Mouse (Mus musculus) liver, embryonic 14.5 days (tissue): ENCODE measurements around the gene Rbms2. TPM values are rescaled to one million over a fixed set of nuclear protein-coding genes. Genes with fewer than 3 reads are reported as not detected.

Source experiments
- ATAC-seq: fragments of 200-750 bp; cut with Nextera tagmentation; 2 replicates; pipeline ENCODE4 v1.8.0; 2017; ENCODE audit warnings: moderate number of reproducible peaks, mild to moderate bottlenecking, moderate library complexity; ENCODE audit not compliant: insufficient read depth
- DNase-seq, 3 experiments: peaks; one replicate each; pipeline ENCODE4 v3.0.0-alpha.2; 2012 to 2013; ENCODE audit warnings: low read depth in 3 of 3, low spot score in 3 of 3
- H3K27ac ChIP-seq: fragments of 300-500 bp; sonication (generic); 2 replicates; pipeline ENCODE4 v1.5.1; 2014; ENCODE audit warnings: moderate library complexity, mild to moderate bottlenecking, control low read depth, inconsistent platforms
- H3K27me3 ChIP-seq: fragments of 300-500 bp; sonication (generic); 2 replicates; pipeline ENCODE4 v1.6.1; 2014; ENCODE audit warnings: mild to moderate bottlenecking, low read length, moderate library complexity; ENCODE audit not compliant: control insufficient read depth, insufficient read depth
- H3K36me3 ChIP-seq: fragments of 300-500 bp; sonication (generic); replicated peaks from 2 replicates; pipeline ENCODE4 v1.6.1; 2014; ENCODE audit warnings: low read depth; ENCODE audit not compliant: control insufficient read depth, insufficient read depth
- H3K4me1 ChIP-seq, 2 experiments: fragments of 200-500 bp in 1 of 2; fragments of 300-500 bp in 1 of 2; sonication (generic) in 1 of 2; replicated peaks; 2 replicates each; pipeline ENCODE4 v1.6.1; 2012 to 2014; ENCODE audit warnings: antibody characterized with exemption in 1 of 2, inconsistent platforms in 1 of 2, low read length in 1 of 2; ENCODE audit not compliant: control insufficient read depth in 2 of 2, insufficient read depth in 2 of 2
- H3K4me2 ChIP-seq: fragments of 300-500 bp; sonication (generic); 2 replicates; pipeline ENCODE4 v1.6.1; 2014; ENCODE audit warnings: low read depth, mild to moderate bottlenecking, control low read depth, moderate library complexity
- H3K4me3 ChIP-seq, 2 experiments: fragments of 200-500 bp in 1 of 2; fragments of 300-500 bp in 1 of 2; sonication (generic) in 1 of 2; 2 replicates each; pipeline ENCODE4 v1.5.1; 2012 to 2014; ENCODE audit warnings: low read depth in 2 of 2, low read length in 2 of 2, mild to moderate bottlenecking in 2 of 2, control low read depth in 1 of 2, inconsistent platforms in 1 of 2, moderate library complexity in 1 of 2; ENCODE audit not compliant: insufficient read depth in 1 of 2
- H3K9ac ChIP-seq: fragments of 300-500 bp; sonication (generic); replicated peaks from 2 replicates; pipeline ENCODE4 v1.6.1; 2014; ENCODE audit warnings: mild to moderate bottlenecking, control low read depth, moderate library complexity
- H3K9me3 ChIP-seq: fragments of 300-500 bp; sonication (generic); 2 replicates; pipeline ENCODE4 v1.6.1; 2016; ENCODE audit warnings: low read length, mixed read lengths; ENCODE audit not compliant: control insufficient read depth
- CTCF ChIP-seq: IDR thresholded peaks from 2 replicates; pipeline ENCODE4 v1.5.1; 2016; ENCODE audit warnings: antibody characterized with exemption, low read depth, control low read depth
- EP300 ChIP-seq: IDR thresholded peaks from 2 replicates; pipeline ENCODE4 v1.6.1; 2016; ENCODE audit warnings: antibody characterized with exemption, low read depth
- WGBS: fragments of 180-500 bp; shearing (Covaris S2); extraction: QIAGEN DNeasy Blood & Tissue Kit; methylation state at CpG from one replicate; pipeline ENCODE4 v1.1.7; 2014; ENCODE audit not compliant: insufficient replicate concordance; 5-methylcytosine and 5-hydroxymethylcytosine counted together
- polyA plus RNA-seq, 2 experiments: library from polyadenylated mRNA; depleted of rRNA in 1 of 2; stranded (reverse) in 1 of 2; unstranded in 1 of 2; fragments of >200 nt; fragmentation: Nextera tagmentation in 1 of 2; extraction: Ambion mirVana in 1 of 2; gene quantifications; 2 replicates each; pipeline versions ENCODE4 v1.2.1 to v1.2.3; 2012 to 2014

The Rbms2 gene
- polyA plus RNA-seq, 2 experiments, result 4.5 to 9.5 TPM

DNA sequence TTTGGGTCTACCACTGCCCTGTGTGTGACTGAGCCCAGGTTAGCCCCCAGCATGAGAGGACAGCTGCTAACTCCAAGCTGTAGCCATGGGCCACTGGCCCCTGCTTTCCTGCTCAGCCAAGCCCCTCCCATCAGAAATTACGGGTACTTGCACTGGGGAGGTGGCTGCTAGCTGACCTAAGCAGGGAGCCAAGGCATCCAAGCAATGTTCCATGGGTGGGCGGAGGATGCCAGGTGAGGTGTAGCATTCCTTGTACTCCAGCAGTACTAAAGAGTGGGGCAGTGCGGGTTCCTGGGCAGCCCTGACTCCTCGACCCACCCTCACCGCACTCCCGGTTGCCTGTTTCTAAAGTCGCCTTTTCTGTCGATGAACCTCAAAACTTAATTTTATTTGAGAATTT is 52.0 kb downstream of the Rbms2 start:
- DNase-seq (no peak), ATAC-seq (no peak)
- H3K9me3 ChIP-seq, result no peaks in the 10 kb centered on the region
- peaks cover 51% of the 10 kb centered on the region for H3K36me3 ChIP-seq
- no peak overlapping the region for H3K27ac ChIP-seq
- TF ChIP-seq CTCF, result no peak
- TF ChIP-seq EP300, result no peak
- H3K27me3 ChIP-seq, result no peaks in the 10 kb centered on the region
- no peak overlapping the region for H3K9ac ChIP-seq
- WGBS, result 86% methylated on average over 8 of the region's 8 CpGs
- no peak overlapping the region for H3K4me2 ChIP-seq
- H3K4me1 ChIP-seq, result no peaks in the 10 kb centered on the region
- no peak overlapping the region for H3K4me3 ChIP-seq

GRCm38 (mm10) chr10:128127497-128127896 is 52.6 kb downstream of the Rbms2 start:
- H3K4me1 ChIP-seq, result no peaks in the 10 kb centered on the region
- TF ChIP-seq CTCF, result no peak
- TF ChIP-seq EP300, result no peak
- no peak overlapping the region for H3K9ac ChIP-seq
- no peaks in the 10 kb centered on the region for H3K27me3 ChIP-seq
- DNase-seq (no peak), ATAC-seq (no peak)
- H3K4me2 ChIP-seq, result no peak overlapping the region
- H3K27ac ChIP-seq, result no peak overlapping the region
- peaks cover 58% of the 10 kb centered on the region for H3K36me3 ChIP-seq
- no peak overlapping the region for H3K4me3 ChIP-seq
- H3K9me3 ChIP-seq, result no peaks in the 10 kb centered on the region
- WGBS, result 81% methylated on average over 5 of the region's 5 CpGs

- H3K4me2 ChIP-seq, result no peak overlapping the region
- DNase-seq, result no peak
- no peak for ATAC-seq
- H3K27ac ChIP-seq, result no peak overlapping the region
- H3K4me1 ChIP-seq, result no peaks in the 10 kb centered on the region
- H3K4me3 ChIP-seq, result no peak overlapping the region
- whole genome bisulfite sequencing, result 86% methylated on average over 14 of the region's 14 CpGs
- H3K36me3 ChIP-seq, result peaks cover 73% of the 10 kb centered on the region
- H3K9me3 ChIP-seq, result no peaks in the 10 kb centered on the region
- TF ChIP-seq EP300, result no peak
- no peak for TF ChIP-seq CTCF
- H3K9ac ChIP-seq, result no peak overlapping the region
- H3K27me3 ChIP-seq, result no peaks in the 10 kb centered on the region
These were observed 54.1 kb downstream of the Rbms2 start for GRCm38 (mm10) chr10:128125951-128126350.

GRCm38 (mm10) chr10:128124831-128125230 is 55.3 kb downstream of the Rbms2 start:
- H3K36me3 ChIP-seq, result peaks cover 83% of the 10 kb centered on the region
- no peaks in the 10 kb centered on the region for H3K4me1 ChIP-seq
- no peaks in the 10 kb centered on the region for H3K27me3 ChIP-seq
- no peaks in the 10 kb centered on the region for H3K9me3 ChIP-seq
- DNase-seq, result no peak
- TF ChIP-seq EP300 (no peak), CTCF (no peak)
- no peak for ATAC-seq
- H3K4me2 ChIP-seq, result no peak overlapping the region
- no peak overlapping the region for H3K4me3 ChIP-seq
- 94% methylated on average over 9 of the region's 9 CpGs for WGBS
- no peak overlapping the region for H3K27ac ChIP-seq
- H3K9ac ChIP-seq, result no peak overlapping the region

GRCm38 (mm10) chr10:128123833-128124232 is 56.3 kb downstream of the Rbms2 start:
- Histone ChIP-seq H3K27me3 (no peaks in the 10 kb centered on the region), H3K9me3 (no peaks in the 10 kb centered on the region), H3K4me2 (no peak overlapping the region), H3K9ac (no peak overlapping the region), H3K27ac (no peak overlapping the region), H3K4me1 (no peaks in the 10 kb centered on the region), H3K4me3 (no peak overlapping the region), H3K36me3 (peaks cover 87% of the 10 kb centered on the region)
- DNase-seq (no peak), ATAC-seq (no peak)
- TF ChIP-seq CTCF (no peak), EP300 (no peak)
- 96% methylated on average over 7 of the region's 7 CpGs for WGBS
